Mouse (Mus musculus) kidney, postnatal 36 days (tissue): ENCODE data around the gene Defa35.
"Not testable (repeated sequence)": the region's sequence is repeated elsewhere in the genome, so short reads cannot be mapped to it uniquely, and the experiment has no call there.

ENCODE experiments used
- DNase-seq, 2 experiments: peaks; one replicate each; pipeline ENCODE4 v3.0.0; 2021 to 2022; ENCODE audit warnings: mixed read lengths in 2 of 2

Gene Defa35

DNA sequence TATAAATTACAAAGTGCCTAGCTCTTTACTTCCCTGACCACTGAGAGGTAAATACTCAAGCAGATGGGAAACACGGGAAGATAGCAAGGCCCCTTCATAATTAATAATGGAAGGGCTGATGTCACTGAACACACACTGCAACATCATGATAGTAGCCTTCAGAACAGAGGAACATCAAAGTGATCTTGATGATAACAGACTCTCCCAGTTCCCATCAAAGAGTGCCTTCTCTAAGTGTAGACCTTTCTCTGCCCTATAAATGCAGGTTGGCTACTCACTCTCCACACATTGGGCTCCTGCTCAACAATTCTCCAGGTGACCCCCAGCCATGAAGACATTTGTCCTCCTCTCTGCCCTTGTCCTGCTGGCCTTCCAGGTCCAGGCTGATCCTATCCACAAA lies at the start of gene Defa35:
Gene Defa35 (plus strand): TSS at position 301 of the 400 bp plus-strand sequence.
- not testable (repeated sequence) for DNase-seq

DNA sequence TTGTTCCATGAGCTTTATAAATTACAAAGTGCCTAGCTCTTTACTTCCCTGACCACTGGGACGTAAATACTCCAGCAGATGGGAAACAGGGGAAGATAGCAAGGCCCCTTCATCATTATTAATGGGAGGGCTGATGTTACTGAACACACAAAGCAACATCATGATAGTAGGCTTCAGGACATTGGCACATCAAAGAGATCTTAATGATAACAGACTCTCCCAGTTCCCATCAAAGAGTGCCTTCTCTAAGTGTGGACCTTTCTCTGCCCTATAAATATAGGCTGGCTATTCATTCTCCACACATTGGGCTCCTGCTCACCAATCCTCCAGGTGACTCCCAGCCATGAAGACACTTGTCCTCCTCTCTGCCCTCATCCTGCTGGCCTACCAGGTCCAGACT lies 39.6 kb upstream of the Defa35 start, which contains the start of gene Defa21:
Gene Defa21 (plus strand): TSS at position 301 of the 400 bp plus-strand sequence.
- DNase-seq: not testable (repeated sequence)

DNA sequence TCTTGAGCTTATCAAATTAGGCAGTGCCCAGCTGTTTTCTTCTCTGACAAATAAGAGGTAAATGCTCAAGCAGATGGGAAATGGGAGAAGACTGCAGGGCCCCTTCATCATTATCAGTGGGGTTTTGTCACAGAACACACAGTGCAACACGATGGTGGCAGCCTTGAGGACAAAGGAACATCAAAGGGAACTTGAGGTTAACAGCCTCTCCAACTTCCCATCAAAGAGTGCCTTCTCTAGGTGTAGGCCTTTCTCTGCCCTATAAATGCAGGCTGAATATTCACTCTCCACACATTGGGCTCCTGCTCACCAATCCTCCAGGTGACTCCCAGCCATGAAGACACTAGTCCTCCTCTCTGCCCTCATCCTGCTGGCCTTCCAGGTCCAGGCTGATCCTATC lies 10.1 kb upstream of the Defa35 start, which contains the start of gene Defa23:
Gene Defa23 (plus strand): TSS at position 301 of the 400 bp plus-strand sequence.
- not testable (repeated sequence) for DNase-seq

DNA sequence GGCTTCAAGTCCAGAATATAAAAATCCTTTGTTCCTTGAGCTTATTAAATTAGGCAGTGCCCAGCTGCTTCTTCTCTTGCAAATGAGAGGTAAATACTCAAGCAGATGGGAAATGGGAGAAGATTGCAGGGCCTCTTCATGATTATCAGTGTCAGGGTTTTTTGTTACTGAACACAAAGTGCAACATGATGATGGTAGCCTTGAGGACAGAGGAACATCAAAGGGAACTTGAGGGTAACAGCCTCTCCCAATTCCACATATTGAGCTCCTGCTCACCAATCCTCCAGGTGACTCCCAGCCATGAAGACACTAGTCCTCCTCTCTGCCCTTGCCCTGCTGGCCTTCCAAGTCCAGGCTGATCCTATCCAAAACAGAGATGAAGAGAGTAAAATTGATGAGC lies 19.3 kb downstream of the Defa35 start, which contains the start of gene Defa25:
Gene Defa25 (plus strand): TSS at position 301 of the 400 bp plus-strand sequence.
- not testable (repeated sequence) for DNase-seq

DNA sequence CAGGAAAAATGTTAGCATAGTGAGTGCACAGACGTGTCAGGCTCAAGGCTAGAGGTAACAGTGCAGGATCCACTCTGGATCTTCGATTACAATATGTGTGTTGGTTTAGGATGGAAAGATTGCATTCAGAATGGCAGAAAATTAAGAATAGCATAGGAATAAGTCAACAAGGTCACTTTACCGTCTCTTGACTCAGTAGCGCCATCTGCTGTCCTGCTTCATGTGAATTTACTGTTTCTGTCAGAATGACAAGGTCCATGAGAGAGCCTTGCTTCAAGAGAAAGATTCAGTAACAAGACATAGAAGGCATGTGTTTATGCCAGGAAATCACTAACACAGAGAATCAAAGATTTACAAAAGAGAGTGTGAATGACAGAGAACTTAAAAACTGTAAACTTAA lies 28.3 kb downstream of the Defa35 start:
- DNase-seq: peak in 1 of 2 experiments; percentile 30

DNA sequence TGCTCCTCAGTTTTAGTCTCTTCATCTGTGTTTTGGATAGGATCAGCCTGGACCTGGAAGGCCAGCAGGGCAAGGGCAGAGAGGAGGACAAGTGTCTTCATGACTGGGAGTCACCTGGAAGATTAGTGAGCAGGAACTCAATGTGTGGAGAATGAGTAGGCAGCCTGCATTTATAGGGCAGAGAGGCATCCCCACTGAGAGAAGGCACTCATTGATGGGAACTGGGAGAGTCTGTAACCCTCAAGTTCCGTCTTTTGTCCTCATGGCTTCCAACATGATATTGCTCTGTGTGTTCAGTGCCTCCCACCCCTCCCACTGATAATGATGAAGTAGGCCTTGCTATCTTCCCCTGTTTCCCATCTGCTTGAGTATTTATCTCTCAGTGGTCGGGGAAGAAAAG lies 31.1 kb downstream of the Defa35 start, which contains the start of gene Gm14851:
Gene Gm14851 (minus strand): TSS at position 101 of the 400 bp plus-strand sequence.
- DNase-seq: not testable (repeated sequence)
